Mouse (Mus musculus): ENCODE measurements around the gene Gys2.

Gene Gys2

DNA sequence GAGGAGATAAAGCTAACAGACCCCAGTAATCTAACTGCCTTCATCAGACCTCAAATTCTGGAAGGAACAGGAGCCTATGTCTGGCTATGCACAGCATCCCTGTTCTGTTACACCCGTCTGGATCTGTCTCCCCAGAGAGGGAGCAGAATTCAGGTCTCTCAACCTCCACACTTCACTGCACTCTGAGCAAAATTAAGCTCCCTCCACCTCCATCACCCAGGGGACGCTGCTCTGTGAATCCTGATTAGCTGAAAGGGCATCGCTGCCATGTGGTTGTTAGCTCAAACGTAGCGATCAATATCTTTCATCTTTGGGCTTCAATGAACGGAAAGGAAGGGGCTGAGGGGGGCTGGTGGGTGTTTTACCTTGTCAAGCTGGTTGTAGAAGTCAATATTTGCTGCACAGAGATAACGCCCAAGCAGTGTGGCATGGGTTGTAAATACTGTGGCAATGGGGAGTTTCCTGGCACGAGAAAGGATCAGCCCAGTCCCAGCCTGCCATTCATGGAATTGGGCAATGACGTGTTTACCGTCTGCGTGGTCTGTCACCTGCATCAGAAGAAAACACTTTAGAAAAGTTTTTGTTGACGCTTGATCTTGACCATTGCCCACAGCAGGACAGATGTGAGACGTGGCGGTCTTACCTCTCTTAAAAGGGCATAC is 13.8 kb downstream of the Gys2 start:
- in situ Hi-C loops (cut with MboI; ENCODE audit: low sequenced_read_pairs): no loop called here

DNA sequence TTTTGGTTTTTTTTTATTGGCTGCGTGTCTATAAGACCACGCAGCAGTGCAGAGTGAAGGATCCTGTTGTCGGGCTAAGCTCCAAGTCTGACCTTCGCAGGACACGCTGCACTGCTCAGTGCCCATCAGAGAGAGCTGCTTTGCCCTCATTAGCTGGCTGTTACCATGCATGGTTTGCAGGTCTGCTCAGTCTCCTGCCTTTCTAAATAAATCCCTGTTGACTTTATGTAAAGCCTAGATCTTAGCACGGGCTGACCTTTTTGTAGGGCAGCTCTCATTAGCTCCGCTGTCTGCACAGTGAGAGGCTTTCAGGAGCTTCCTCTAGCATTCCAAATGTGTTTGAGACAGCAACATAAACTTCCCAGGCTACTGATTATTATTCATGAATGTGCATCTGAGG is 14.9 kb downstream of the Gys2 start:
- in situ Hi-C loops (cut with MboI; ENCODE audit: low sequenced_read_pairs): no loop called here

GRCm38 (mm10) chr6:142455314-142455996 is 17.5 kb downstream of the Gys2 start:
- in situ Hi-C loops (cut with MboI; ENCODE audit: low sequenced_read_pairs): no loop called here

GRCm38 (mm10) chr6:142453311-142453710 is 19.6 kb downstream of the Gys2 start:
- in situ Hi-C loops (cut with MboI; ENCODE audit: low sequenced_read_pairs): no loop called here

DNA sequence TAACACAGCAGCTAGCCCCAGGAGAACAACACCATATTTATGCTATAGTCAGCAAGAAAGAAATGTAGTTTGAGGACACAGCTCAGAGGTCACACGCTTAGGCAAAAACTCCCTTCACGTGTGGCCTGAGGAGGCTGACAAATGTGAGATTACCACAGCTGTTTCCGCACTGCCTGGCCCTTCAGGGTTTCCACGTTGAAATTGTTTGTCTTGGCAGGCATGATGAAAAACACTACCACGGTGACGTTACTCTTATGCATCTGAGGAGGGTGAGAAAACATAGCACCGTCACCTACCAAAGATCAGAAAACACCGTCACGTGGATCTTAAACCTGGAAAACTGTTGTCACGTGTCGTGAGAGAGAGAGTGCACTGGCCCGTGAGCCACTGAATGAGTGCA is 21.5 kb downstream of the Gys2 start:
- in situ Hi-C loops (cut with MboI; ENCODE audit: low sequenced_read_pairs): no loop called here

DNA sequence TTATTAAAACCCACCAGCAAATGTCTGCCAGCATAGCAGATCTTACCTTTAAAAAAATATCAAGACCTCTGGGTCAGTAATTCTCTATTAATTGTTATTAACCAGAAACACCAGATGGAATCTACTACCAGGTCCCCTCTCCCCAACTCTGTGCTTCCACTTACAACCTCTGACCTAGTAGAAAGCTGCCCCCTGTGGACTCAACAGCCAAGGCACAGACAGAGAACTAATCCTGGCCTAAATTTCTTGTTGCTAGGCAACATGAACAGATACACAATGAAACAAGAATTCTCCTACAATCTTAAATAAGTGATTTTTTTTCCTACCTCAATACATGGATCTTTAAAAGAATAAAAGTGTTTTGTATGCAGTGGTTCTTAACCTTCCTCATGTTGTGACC is 43.8 kb downstream of the Gys2 start:
- in situ Hi-C loops (cut with MboI; ENCODE audit: low sequenced_read_pairs): no loop called here

- in situ Hi-C loops (cut with MboI; ENCODE audit: low sequenced_read_pairs): no loop called here
Measured at GRCm38 (mm10) chr6:142424976-142425375, 47.9 kb downstream of the Gys2 start.

GRCm38 (mm10) chr6:142414597-142414996 is 58.3 kb downstream of the Gys2 start:
- in situ Hi-C loops (cut with MboI; ENCODE audit: low sequenced_read_pairs): no loop called here

GRCm38 (mm10) chr6:142413845-142414244 is 59.1 kb downstream of the Gys2 start:
- in situ Hi-C loops (cut with MboI; ENCODE audit: low sequenced_read_pairs): no loop called here

- in situ Hi-C loops (cut with MboI; ENCODE audit: low sequenced_read_pairs): no loop called here
Measured at GRCm38 (mm10) chr6:142412906-142413491, 59.9 kb downstream of the Gys2 start, which contains the start of gene Spx. Gene Spx (plus strand): TSS chr6:142413441.

DNA sequence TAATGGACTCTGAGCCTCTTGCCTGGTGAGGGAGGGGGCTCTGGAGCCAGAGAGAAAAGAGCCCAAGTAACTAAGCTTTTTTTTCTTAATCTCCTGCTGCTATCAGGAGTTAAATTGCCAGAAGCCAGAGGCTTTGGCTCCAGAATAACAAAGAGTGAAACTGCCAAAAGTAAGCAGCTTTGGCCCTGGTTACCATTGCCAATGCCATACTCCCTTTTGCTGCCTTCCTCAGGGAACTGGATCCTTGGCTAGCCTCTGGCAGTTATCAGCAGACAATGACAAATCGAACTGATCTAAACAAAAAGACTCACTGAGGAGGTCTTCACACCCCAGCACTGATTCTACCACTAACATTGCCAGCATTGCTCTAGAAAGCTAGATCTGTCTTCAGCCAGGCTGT is 61.8 kb downstream of the Gys2 start:
- in situ Hi-C loops (cut with MboI; ENCODE audit: low sequenced_read_pairs): no loop called here

DNA sequence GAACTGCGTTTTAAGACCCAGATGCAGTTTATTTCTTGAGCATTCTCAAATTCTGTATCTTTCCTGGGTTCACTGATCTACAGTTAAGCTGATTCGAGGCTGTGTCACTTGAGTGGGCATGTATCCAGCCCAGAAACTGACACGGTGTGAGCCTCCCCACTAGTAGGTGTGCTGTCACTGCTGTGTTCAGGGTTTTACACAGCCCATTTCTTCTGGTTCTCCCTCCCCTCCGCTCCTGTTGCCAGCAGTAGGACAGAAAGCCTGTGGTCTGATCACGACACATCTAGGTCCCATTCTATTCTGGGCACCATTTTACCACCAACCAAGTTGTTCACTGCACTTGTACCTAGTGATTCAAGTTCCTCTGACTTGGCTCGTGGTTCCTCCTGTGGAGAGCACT is 77.2 kb downstream of the Gys2 start:
- in situ Hi-C loops (cut with MboI; ENCODE audit: low sequenced_read_pairs): no loop called here

- in situ Hi-C loops (cut with MboI; ENCODE audit: low sequenced_read_pairs): no loop called here
Measured at GRCm38 (mm10) chr6:142394669-142395068, 78.2 kb downstream of the Gys2 start.

- in situ Hi-C loops (cut with MboI; ENCODE audit: low sequenced_read_pairs): no loop called here
Measured at GRCm38 (mm10) chr6:142392312-142392711, 80.6 kb downstream of the Gys2 start.

GRCm38 (mm10) chr6:142389101-142389500 is 83.8 kb downstream of the Gys2 start:
- in situ Hi-C loops (cut with MboI; ENCODE audit: low sequenced_read_pairs): no loop called here

GRCm38 (mm10) chr6:142387755-142388271 is 85.1 kb downstream of the Gys2 start:
- in situ Hi-C loops (cut with MboI; ENCODE audit: low sequenced_read_pairs): no loop called here

DNA sequence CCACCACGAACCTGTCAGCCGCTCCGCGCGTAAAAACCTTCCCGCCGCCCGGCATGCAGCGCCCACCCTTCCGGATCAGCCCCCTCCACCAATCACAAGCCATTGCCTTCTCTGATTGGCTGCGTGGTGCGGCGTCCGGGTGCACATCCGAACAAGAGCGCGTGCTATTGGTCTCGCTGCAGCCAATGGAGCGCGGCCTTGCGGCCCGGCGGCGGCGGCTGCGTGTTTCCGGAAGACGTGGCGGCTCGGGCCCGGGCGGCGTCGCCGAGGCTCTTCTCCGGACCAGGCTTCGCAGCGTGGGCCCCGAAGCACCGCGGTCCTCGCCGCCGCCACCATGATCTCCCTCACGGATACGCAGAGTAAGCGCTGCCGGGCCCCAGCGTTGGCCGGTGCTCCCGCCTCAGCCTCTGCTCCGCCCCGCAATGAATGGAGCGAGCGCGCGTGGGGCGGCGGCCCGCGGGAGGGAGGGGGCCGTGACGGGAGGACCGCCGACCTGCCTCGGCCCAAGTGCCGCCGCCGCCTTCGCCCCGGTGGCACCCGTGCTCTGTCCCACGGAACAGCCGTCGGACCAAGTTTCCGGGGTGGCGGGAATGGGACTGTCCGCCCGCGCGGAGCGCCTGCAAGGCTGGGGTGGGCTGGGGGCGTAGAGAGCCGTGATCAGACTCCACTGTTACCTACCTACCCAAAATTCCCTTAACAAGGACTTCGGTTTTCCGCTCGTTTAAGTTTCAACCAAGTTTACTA is 85.7 kb downstream of the Gys2 start, which contains the start of the genes Recql and Golt1b:
Recql (minus strand) TSS at position 77 of the 744 bp plus-strand sequence.
Golt1b (plus strand) TSS at position 211 of the 744 bp plus-strand sequence.
- in situ Hi-C loops (cut with MboI; ENCODE audit: low sequenced_read_pairs): no loop called here

GRCm38 (mm10) chr6:142386285-142387010 is 86.5 kb downstream of the Gys2 start:
- in situ Hi-C loops (cut with MboI; ENCODE audit: low sequenced_read_pairs): no loop called here

- in situ Hi-C loops (cut with MboI; ENCODE audit: low sequenced_read_pairs): no loop called here
Measured at GRCm38 (mm10) chr6:142384521-142384920, 88.4 kb downstream of the Gys2 start.

- in situ Hi-C loops (cut with MboI; ENCODE audit: low sequenced_read_pairs): no loop called here
Measured at GRCm38 (mm10) chr6:142381615-142382014, 91.3 kb downstream of the Gys2 start.
